Mouse (Mus musculus) thymus, adult 2 months (tissue): ENCODE data around the gene Secisbp2l.

ENCODE experiments used
- CTCF ChIP-seq: fragments of 200-500 bp; IDR thresholded peaks from 2 replicates; pipeline ENCODE4 v1.5.1; 2012; ENCODE audit warnings: mild to moderate bottlenecking, control low read depth, low read length, moderate library complexity, borderline replicate concordance; ENCODE audit not compliant: control insufficient read depth, poor library complexity, insufficient read depth; ENCODE audit errors: extremely low read depth
- POLR2A ChIP-seq: fragments of 200-500 bp; IDR thresholded peaks from 2 replicates; pipeline ENCODE4 v1.6.1; 2012; ENCODE audit warnings: mild to moderate bottlenecking, low read length, control low read depth, moderate library complexity; ENCODE audit not compliant: control insufficient read depth, poor library complexity, insufficient read depth; ENCODE audit errors: extremely low read depth

DNA sequence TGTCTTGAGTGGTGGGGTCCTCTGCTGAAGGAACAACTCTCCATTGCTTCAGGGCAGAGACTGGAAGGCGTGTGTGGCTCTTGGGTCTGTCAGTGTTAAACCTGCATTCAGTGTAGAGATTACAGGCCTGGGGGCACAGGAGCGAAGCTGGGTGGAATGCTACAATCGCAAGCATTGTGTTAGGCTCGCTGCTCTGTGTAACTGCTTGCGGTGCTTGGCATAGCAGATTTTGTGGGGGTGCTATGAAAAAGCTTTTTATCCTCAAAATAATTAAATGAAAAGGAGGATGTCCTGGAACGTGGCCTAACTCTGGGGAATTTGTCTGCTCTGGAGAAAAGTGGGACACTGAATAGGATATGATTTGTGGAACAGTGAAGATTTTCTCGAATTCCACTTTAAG, 26.9 kb upstream of the Secisbp2l start:
- TF ChIP-seq CTCF (no peak), POLR2A (no peak)
